Mouse (Mus musculus): ENCODE results near the gene Ezr. TPM values are rescaled to one million over a fixed set of nuclear protein-coding genes. Genes with fewer than 3 reads are reported as not detected.
"Not testable (repeated sequence)": the region's sequence is repeated elsewhere in the genome, so short reads cannot be mapped to it uniquely, and the experiment has no call there.

Ezr gene
- total RNA-seq, 2 experiments from 2014 or later, result 48.0 to 51.1 TPM

DNA sequence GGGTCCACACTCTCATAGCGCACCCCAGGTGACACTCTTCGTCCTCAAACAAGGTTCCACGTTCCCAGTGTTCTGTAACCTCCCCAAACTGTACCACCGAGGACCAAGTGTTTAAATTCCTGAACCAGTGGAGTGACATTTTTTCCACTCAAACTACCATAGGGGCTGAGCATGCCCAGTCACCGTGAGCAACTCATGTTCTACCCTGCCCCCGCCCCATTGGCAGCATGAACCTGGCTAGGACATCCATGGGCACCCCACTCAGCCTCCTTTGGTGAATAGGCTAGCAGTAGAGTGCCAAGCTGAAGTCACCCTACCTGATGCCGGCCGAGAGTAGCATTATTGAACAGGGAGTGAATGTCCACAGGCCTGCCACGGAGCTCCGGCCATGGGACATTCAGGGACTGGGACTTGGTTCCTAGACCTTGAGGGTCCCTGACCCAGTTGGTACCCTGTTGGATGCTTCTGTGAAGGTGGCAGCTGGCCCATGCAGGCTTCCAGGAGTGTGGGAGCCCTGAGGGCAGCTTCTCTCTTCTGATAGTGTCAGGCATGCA, 49.2 kb downstream of the Ezr start:
- Histone ChIP-seq H3K4me3 (no peak overlapping the region), H3K27ac (no peak overlapping the region)
- no peak for DNase-seq (ENCODE audit: low spot score in 2 of 2)
- no peak for TF ChIP-seq CTCF (conservative IDR thresholded peaks at IDR 0.05)

DNA sequence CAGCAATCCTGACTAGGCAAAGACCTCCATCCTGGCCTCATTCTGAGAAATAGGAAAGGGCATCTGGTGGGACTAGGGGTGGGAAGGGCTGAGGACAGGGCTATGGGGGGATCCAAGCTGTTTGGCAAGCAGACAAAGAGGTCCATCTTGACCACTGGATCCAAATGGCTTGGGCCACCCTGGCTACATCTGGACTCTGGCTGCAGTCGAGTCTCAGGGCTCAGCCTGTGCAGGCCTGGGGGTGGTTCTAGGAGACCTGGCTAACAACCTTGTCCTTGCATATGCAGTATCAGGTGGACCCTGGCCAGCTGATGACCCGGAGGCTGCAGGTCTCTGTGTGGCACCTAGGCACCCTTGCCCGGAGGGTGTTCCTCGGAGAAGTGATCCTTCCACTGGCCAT, 49.9 kb downstream of the Ezr start:
- no peak overlapping the region for H3K27ac ChIP-seq
- no peak for TF ChIP-seq CTCF (conservative IDR thresholded peaks at IDR 0.05)
- no peak overlapping the region for H3K4me3 ChIP-seq
- no peak for DNase-seq (ENCODE audit: low spot score in 2 of 2)

DNA sequence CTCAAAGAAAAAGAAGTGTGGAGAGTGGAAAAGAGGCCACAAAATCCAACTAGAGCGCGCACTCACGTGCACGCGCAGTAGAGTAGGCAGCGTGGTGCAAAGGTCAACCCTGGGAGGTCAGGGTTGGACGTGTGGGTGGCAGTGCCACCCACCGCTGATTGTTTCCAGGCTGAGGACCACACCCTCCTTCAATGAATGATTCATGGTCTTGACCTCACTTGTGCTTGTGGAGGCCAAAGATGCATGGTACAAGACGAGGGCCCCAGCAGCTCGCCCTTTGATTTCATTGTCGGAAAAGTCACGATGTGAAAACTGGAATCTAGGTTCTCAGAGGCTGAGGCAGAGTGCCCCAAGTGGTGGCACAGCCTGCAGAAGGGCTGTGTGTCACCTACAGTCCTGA, 51.0 kb downstream of the Ezr start:
- Histone ChIP-seq H3K27ac (no peak overlapping the region), H3K4me3 (no peak overlapping the region)
- no peak for DNase-seq (ENCODE audit: low spot score in 2 of 2)
- no peak for TF ChIP-seq CTCF (conservative IDR thresholded peaks at IDR 0.05)

DNA sequence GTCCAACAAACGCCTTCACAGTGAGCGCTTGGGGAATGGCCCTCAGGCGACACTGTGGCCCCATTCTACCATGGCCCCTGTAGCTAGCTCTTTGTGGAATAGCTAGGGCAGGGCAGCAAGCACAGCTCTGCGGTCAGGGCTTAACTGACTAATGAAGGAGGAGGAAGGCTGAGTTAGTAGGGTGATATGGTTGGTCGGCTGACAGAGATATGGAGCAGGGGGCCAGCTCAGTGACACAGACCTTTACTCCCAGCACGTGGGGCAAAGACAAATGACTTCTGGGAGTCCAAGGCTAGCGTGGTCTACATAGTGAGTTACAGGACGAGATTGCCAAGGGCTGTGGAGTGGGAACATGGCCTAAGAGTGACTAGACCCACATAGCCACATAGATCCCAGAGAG, 51.5 kb downstream of the Ezr start:
- no peak for DNase-seq (ENCODE audit: low spot score in 2 of 2)

DNA sequence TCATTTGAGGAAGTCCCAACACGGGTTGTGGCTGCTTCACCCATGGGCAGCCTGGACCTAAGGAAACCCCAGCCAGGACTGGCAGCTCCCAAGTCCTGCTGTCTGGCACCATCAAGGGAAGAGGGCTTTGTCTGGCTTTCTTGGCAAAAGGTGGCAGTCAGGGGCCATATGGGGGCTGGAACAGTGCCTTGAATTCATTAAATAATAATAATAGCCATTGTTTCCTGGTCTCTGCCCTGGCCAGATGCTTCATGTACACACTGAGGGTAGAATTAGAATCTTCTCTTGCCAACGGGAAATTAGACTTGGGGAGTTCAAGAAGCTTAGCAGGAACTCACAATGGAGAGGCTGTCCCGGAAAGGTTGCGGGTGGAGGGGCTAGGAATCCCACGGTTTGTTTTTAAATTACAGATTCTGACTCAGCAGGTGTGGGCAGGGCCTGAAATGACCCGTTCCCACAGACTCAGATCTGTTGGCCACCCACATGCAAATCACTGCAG, 53.3 kb downstream of the Ezr start:
- no peak overlapping the region for H3K27ac ChIP-seq
- DNase-seq (ENCODE audit: low spot score in 2 of 2), result no peak
- TF ChIP-seq CTCF (conservative IDR thresholded peaks at IDR 0.05), result no peak
- no peak overlapping the region for H3K4me3 ChIP-seq

More for the DNA sequence above, 51.5 kb downstream of the Ezr start:
- no peak for TF ChIP-seq CTCF (conservative IDR thresholded peaks at IDR 0.05)
- no peak overlapping the region for H3K4me3 ChIP-seq
- H3K27ac ChIP-seq, result no peak overlapping the region

DNA sequence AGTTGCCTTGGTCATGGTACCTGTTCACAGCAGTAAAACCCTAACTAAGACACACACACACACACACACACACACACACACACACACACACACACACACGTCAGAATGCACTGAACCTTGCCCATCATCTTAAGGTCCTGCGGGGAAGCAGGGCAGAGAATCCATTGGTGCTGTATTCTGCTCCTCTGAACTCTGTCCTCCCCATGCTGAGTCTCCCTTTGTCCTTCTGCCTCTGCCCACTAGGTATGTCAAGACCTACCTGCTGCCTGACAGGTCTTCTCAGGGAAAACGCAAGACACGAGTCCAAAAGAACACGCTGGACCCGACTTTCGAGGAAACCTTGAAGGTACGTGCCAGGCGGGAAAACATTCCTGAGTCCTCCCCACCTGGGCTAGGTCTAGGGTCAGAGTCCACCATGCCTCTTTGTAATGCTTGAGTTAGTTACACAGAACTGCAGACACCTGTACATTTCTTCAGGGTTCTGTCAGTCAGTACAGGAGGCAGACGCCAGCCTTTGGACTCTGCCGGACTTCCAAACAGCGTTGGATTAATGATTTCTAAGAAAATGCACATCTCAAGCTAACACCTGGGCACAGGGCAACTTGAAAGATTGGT, 54.5 kb downstream of the Ezr start:
- DNase-seq (ENCODE audit: low spot score in 2 of 2), result no peak
- no peak for TF ChIP-seq CTCF (conservative IDR thresholded peaks at IDR 0.05)
- no peak overlapping the region for H3K27ac ChIP-seq
- H3K4me3 ChIP-seq, result no peak overlapping the region

DNA sequence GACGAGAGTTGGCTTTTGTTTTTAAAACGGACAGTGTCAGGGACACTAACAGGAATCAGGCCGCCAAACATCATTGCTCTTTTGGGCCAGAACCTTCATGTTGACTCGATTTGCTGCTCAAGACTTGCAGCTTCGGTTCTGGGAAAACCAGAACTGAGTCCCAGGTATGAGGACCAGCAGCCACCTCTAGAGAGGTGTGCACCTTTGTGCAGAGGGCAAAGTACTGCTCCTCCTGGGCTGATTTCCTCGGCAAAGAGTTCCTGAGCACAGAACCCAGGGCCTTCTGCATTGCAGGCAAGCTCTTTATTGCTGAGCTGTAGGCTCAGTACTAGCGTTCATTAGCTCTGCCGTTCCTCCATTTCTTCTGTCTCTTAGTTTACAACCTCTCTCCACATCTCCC, 68.6 kb downstream of the Ezr start:
- DNase-seq (ENCODE audit: low spot score in 2 of 2); H3K27ac ChIP-seq; H3K4me3 ChIP-seq: not testable (repeated sequence)

DNA sequence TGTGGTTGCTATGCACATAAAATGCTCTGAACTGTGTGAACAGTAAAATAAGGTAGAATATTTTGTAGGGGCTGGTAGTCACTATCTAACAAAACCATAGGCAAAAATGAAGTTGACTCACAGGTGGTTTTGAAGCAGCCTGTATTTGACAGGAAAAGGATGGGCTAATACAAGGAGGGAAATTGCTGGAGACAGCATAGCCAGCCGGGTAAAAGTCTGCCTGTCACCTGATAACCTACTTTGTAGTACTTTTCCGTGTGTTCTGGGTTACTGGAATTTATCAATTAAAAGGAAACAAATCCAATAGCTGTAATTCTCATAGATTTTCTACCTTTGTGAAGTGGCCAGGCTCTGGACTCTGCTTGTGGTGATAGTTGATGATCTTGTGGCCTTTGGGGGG, 69.1 kb downstream of the Ezr start:
- H3K27ac ChIP-seq; H3K4me3 ChIP-seq; DNase-seq (ENCODE audit: low spot score in 2 of 2): not testable (repeated sequence)

DNA sequence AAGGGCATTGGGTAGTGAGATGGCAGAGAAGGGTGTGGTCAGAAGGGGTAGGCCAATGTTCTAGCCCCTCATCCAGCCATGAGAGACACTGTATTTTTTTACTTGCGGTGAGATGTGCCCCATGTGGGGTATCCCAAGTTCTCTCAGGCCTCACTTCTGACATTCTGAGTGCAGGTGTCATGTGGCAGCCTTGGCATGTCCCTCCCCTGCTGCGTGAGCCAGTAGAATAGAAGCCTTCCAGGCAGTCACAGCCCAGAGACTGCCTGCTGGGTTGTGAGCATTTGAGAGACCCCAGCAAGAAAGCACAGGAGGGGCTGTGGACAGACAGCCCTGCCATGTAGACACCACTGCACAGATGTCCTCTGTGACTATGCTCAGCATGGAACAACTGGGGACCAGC, 74.4 kb downstream of the Ezr start:
- H3K27ac ChIP-seq; DNase-seq (ENCODE audit: low spot score in 2 of 2); H3K4me3 ChIP-seq: not testable (repeated sequence)

DNA sequence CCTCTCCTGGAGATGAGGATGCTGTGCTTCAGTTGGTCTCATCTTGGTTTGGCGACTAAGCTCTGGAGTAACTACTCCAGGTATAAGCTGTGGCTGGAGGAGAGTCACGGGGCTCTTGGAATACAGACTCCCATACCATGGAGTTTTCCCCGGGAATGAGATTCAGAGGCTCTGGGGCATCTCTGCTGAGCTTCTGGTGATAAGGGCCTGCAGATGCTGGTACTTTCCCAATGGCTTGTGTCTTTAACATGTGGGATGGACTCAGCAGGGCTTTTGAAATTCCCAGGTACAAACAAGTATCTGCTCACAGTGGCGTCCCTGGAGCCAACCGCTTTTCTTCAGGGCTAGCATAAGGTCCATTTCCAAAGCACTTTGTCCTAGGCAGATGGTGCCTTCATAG, 75.2 kb downstream of the Ezr start:
- not testable (repeated sequence) for H3K4me3 ChIP-seq; H3K27ac ChIP-seq; DNase-seq (ENCODE audit: low spot score in 2 of 2)

DNA sequence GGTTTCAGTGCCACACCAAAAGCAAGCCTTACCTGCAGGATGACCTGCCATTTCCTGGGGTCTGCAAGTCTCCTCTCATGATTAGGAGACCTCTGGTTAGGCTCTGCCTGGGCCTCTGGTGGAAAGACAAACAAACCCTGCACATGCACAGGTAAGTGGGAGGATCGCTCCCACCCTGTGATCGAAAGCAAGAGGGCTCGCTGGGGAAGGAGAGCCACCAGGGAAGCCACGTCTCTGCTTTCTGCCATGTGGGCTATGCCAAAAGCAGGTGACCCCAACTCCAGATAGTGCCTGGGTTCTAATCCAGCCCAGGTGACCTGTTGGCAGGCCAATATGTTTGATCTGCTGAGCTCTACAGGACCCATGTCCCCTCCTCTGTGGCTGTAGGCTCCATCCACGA, 76.1 kb downstream of the Ezr start:
- DNase-seq (ENCODE audit: low spot score in 2 of 2); H3K4me3 ChIP-seq; H3K27ac ChIP-seq: not testable (repeated sequence)

DNA sequence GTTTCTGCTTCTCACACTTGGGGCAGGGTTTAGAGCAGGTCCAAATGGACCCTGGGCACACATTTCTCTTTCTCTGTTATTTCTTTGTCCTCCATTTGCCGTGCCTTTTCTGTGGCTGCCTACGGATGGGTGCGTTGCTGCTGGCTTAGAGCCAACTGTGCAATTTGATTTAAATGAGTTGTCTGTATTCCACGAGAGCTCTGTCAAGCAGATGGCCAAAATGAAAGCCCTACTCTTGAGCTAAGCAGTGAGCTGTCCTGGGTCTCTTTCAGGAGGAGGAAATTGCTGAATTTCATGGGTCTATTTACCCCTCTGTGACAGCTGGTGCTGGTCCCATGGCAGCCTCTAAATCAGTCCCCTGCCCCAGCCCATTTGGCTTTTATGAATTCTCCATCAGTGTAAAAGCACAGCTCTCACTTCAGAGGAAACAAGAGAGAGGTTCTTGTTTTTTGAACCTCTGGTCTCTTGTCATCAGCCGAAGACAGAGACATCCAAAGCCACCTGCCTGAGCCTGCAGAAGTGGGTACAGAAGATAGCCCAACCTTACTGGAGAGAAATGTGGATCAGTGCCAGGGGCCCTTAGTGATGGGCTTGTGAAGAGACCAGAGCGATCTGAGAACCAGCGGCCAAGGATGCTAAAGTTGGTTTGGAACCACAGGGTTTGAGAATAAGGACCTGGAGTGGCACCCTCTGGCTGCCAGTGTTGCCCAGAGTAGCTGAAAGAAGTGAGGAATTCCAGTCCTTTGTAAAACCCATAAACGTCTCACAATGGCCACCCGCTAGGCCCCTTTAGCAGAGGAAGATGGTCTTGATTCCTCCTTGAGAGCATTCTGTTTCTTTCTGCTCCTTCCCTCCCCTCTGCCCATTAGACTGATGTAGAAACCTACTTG, 79.0 kb downstream of the Ezr start:
- DNase-seq (ENCODE audit: low spot score in 2 of 2); H3K27ac ChIP-seq; H3K4me3 ChIP-seq: not testable (repeated sequence)

DNA sequence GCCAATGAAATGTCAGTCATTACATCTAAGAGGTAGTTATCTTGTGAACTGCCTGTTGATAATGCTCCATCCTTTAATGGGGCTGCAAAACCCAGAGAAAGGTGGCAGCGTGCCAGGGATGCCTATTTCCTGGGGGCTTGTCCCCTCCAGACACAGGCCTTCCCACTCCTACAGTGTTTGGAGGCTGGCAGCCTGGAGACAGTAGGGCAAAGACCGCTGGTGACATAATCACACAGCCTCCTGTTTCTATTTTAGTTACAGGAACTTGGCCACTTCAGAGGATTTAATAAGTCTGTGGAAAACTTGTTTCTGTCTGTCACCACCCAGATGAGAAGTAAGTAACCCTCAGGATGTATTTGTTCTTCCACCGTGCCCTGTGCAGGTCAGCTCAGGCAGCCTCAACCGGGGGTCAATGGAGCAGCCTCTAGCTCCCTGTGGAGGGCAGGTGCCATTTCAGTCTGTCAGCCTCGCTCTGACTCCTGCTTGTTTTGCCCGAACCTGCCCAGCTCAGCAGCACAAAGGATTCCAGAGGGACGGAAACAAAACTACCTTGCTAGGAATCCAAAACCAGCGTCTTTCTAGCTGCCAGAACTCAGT, 79.9 kb downstream of the Ezr start:
- not testable (repeated sequence) for DNase-seq (ENCODE audit: low spot score in 2 of 2); H3K4me3 ChIP-seq; H3K27ac ChIP-seq

DNA sequence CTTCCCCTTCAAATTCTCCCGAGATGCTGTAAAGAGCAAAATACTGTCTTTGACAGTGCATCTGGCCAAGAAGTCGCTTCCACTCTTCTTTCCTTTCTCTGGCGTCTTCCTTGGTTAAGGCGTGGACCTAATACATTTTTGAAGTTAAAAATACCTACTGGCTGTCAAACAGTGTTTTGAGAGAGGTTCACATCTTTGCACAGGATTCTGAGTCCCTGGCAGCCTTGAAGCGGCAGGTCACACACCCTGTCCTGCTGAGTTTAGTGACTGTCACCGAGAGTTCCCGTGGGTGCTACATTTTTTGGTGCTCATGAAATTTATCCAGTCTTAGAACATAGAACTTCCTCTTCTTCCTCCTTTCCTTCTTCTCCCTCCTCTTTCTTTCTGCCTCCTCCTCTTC, 82.5 kb downstream of the Ezr start:
- H3K27ac ChIP-seq; H3K4me3 ChIP-seq; DNase-seq (ENCODE audit: low spot score in 2 of 2): not testable (repeated sequence)

DNA sequence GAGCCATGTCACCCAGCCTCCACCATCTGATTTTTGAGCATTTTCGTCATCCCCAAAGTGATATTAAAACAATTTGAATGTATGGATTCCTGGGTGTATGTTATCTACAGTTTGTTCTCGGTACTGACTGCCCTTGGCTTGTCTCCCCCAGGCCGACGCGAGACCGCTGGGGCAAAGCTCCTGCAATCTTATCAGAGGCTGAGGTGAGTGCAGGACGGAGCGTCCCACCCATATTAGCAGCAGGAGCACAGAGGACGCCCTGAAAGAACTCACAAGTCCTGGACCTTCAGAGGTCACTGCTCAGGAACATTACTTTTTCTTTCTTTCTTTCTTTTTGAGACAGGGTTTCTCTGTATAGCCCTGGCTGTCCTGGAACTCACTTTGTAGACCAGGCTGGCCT, 83.1 kb downstream of the Ezr start:
- DNase-seq (ENCODE audit: low spot score in 2 of 2); H3K4me3 ChIP-seq; H3K27ac ChIP-seq: not testable (repeated sequence)

Data from layer of hippocampus, adult 2 months (tissue).